Mouse (Mus musculus) bone marrow, adult 2 months (tissue): ENCODE measurements around the gene Acss2. TPM values are rescaled to one million over a fixed set of nuclear protein-coding genes. Genes with fewer than 3 reads are reported as not detected.

Experiments
- H3K27ac ChIP-seq: fragments of 200-500 bp; 2 replicates; pipeline ENCODE4 v1.5.1; 2012; ENCODE audit warnings: low read depth, mild to moderate bottlenecking, control low read depth, inconsistent platforms, low read length; ENCODE audit not compliant: control insufficient read depth, poor library complexity, insufficient read depth
- H3K4me1 ChIP-seq: fragments of 200-500 bp; 2 replicates; pipeline ENCODE4 v1.6.1; 2011; ENCODE audit warnings: low read length; ENCODE audit not compliant: control insufficient read depth, insufficient read depth
- H3K4me3 ChIP-seq: fragments of 200-500 bp; replicated peaks from 2 replicates; pipeline ENCODE3; 2011; ENCODE audit warnings: mild to moderate bottlenecking, low read depth, low read length, control low read depth; ENCODE audit not compliant: control insufficient read depth
- CTCF ChIP-seq: fragments of 200-500 bp; IDR thresholded peaks from 2 replicates; pipeline ENCODE4 v1.5.1; 2011; ENCODE audit warnings: low read length, control low read depth; ENCODE audit not compliant: control insufficient read depth, insufficient read depth
- POLR2A ChIP-seq: fragments of 200-500 bp; IDR thresholded peaks from 2 replicates; pipeline ENCODE4 v1.6.1; 2011; ENCODE audit warnings: low read depth, mild to moderate bottlenecking, control low read depth, low read length, borderline replicate concordance; ENCODE audit not compliant: control insufficient read depth
- WGBS: fragments of 180-500 bp; shearing (Covaris S2); methylation state at CpG from one replicate; pipeline ENCODE4 v1.1.7; 2018; 5-methylcytosine and 5-hydroxymethylcytosine counted together
- polyA plus RNA-seq: library from polyadenylated mRNA; stranded (reverse); fragments of >200 nt; gene quantifications from 2 replicates; pipeline ENCODE4 v1.2.4, GENCODE M21; 2011; ENCODE audit warnings: low replicate concordance; ENCODE audit not compliant: missing spikeins, insufficient read depth, insufficient read length

Acss2 gene
- polyA plus RNA-seq, 1 experiment = 13.9 TPM

DNA sequence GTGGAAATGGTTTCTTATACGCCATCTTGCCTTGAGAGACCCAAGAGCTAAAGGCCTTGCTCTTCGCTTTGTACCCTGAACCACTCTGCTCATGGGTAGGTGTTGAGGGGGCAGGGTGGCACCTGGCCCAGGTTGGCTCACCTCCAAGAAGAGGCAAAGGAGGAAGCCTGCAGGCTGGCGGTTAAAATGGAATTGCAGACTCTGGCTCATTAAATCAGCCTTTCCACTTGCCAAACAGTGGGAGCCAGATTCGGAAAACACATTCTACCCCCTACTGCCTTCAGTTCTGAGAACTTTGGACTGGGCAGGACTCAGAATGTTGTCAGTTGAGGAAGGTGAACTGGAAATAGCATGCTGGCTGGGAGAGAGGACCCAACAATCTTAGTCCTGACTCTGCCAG is 57.0 kb downstream of the Acss2 start:
- 88% methylated on average over 4 of the region's 4 CpGs for WGBS
- Histone ChIP-seq H3K4me1 (no peaks in the 10 kb centered on the region), H3K4me3 (no peak overlapping the region), H3K27ac (no peak overlapping the region)
- TF ChIP-seq CTCF (no peak), POLR2A (no peak)

GRCm38 (mm10) chr2:155576656-155577055 is 58.9 kb downstream of the Acss2 start:
- H3K4me1 ChIP-seq = no peaks in the 10 kb centered on the region
- WGBS = 91% methylated on average over 9 of the region's 9 CpGs
- no peak overlapping the region for H3K27ac ChIP-seq
- H3K4me3 ChIP-seq = no peak overlapping the region
- TF ChIP-seq POLR2A = no peak
- TF ChIP-seq CTCF = no peak

DNA sequence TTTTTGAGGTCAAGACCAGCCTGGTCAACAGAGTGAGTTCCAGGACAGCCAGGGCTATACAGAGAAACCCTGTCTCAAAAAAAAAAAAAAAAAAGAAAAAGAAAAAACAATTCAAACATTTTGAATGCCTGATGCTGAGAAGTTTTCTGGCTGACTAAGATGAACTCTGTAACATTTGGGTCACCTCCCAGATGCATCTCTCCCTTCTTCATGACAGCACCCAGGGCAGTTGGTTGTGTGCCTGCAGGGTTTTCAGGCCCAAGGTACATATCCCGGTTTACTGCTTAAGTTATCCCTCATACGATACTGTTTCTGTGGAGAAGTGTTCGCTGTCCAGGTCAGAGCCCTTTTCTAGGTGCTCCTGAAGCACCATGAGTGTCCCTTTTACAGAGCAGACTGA is 62.6 kb downstream of the Acss2 start:
- TF ChIP-seq POLR2A (no peak), CTCF (no peak)
- 92% methylated on average over 3 of the region's 3 CpGs for WGBS
- H3K4me3 ChIP-seq = no peak overlapping the region
- no peak overlapping the region for H3K27ac ChIP-seq
- no peaks in the 10 kb centered on the region for H3K4me1 ChIP-seq

GRCm38 (mm10) chr2:155582384-155582995 is 64.7 kb downstream of the Acss2 start:
- H3K4me3 ChIP-seq = no peak overlapping the region
- TF ChIP-seq CTCF (no peak), POLR2A (no peak)
- H3K4me1 ChIP-seq = no peaks in the 10 kb centered on the region
- WGBS = 73% methylated on average over 4 of the region's 4 CpGs
- H3K27ac ChIP-seq = no peak overlapping the region

DNA sequence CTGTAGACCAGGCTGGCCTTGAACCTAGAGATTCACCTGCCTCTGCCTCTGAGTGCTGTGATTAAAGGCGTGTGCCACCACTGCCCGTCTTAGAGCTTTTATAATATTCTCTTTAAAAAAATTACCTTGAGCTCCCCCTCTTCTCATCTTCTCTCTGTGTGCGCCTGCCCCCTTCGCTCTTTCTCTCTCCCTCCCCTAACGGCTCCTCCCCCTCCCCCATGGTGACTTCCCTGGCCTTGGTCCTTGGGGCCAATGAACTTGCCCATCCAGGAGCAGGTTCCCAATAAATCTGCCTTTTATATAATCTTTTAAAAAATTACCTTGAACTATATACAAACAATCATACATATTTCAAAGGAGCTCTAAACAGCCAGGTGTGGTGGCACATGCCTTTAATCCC is 65.2 kb downstream of the Acss2 start:
- TF ChIP-seq CTCF (no peak), POLR2A (no peak)
- H3K27ac ChIP-seq = no peak overlapping the region
- no peak overlapping the region for H3K4me3 ChIP-seq
- WGBS = 84% methylated on average over 5 of the region's 5 CpGs
- H3K4me1 ChIP-seq = no peaks in the 10 kb centered on the region

GRCm38 (mm10) chr2:155583927-155584530 is 66.3 kb downstream of the Acss2 start:
- 49% methylated on average over 5 of the region's 5 CpGs for WGBS
- Histone ChIP-seq H3K27ac (no peak overlapping the region), H3K4me3 (no peak overlapping the region), H3K4me1 (no peaks in the 10 kb centered on the region)
- TF ChIP-seq POLR2A = no peak
- peak; percentile 83 for TF ChIP-seq CTCF

- 82% methylated on average over 9 of the region's 9 CpGs for WGBS
- Histone ChIP-seq H3K4me1 (no peaks in the 10 kb centered on the region), H3K4me3 (no peak overlapping the region), H3K27ac (no peak overlapping the region)
- TF ChIP-seq POLR2A (no peak), CTCF (no peak)
Observed at GRCm38 (mm10) chr2:155585082-155585481, 67.3 kb downstream of the Acss2 start.

DNA sequence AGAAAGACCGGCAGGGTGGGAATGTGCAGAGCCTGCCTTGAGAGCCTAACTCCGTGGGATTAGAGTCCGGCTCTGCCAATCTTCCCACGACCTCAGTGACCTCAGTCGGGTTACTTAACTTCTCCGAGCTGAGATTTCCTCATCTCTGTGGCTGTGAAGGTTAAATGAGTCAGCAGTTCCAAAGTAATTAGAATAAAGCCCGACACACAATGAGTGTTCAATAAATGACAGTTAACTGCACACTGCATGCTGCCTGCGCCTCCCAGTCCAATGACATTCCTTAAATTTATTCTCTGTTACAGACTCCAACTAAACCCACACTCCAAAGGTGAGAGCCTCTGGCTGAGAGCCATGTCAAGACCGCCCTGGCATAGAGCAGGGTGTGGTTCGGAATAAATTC is 67.7 kb downstream of the Acss2 start:
- Histone ChIP-seq H3K4me3 (no peak overlapping the region), H3K27ac (no peak overlapping the region), H3K4me1 (no peaks in the 10 kb centered on the region)
- WGBS = 33% methylated on average over 10 of the region's 10 CpGs
- TF ChIP-seq CTCF (no peak), POLR2A (no peak)
